Mouse (Mus musculus) stomach, embryonic 15.5 days (tissue): ENCODE measurements at regions not wholly inside any gene's neighbourhood (a gene's known extent, or its start where the extent isn't known, plus 50 kb on each side); places are given as distances from the start of the nearest gene placed in this dataset.

Experiments used
- ATAC-seq: fragments of 200-750 bp; cut with Nextera tagmentation; 2 replicates; pipeline ENCODE4 v1.8.0; 2017; ENCODE audit warnings: low read depth, moderate number of reproducible peaks, moderate TSS enrichment; ENCODE audit not compliant: insufficient read depth, low FRiP score
- H3K27ac ChIP-seq: fragments of 300-500 bp; sonication (generic); 2 replicates; pipeline ENCODE4 v1.5.1; 2015; ENCODE audit warnings: mild to moderate bottlenecking, inconsistent platforms
- H3K27me3 ChIP-seq: fragments of 300-500 bp; sonication (generic); replicated peaks from 2 replicates; pipeline ENCODE4 v1.6.1; 2015; ENCODE audit warnings: inconsistent platforms
- H3K36me3 ChIP-seq: fragments of 300-500 bp; sonication (generic); 2 replicates; pipeline ENCODE4 v1.6.1; 2015; ENCODE audit warnings: inconsistent platforms
- H3K4me1 ChIP-seq: fragments of 300-500 bp; sonication (generic); 2 replicates; pipeline ENCODE4 v1.6.1; 2015; ENCODE audit warnings: inconsistent platforms
- H3K4me2 ChIP-seq: fragments of 300-500 bp; sonication (generic); 2 replicates; pipeline ENCODE4 v1.6.1; 2015; ENCODE audit warnings: mild to moderate bottlenecking, inconsistent platforms
- H3K4me3 ChIP-seq: fragments of 300-500 bp; sonication (generic); replicated peaks from 2 replicates; pipeline ENCODE4 v1.5.1; 2015; ENCODE audit warnings: inconsistent platforms
- H3K9ac ChIP-seq: fragments of 300-500 bp; sonication (generic); 2 replicates; pipeline ENCODE4 v1.6.1; 2015; ENCODE audit warnings: inconsistent platforms
- H3K9me3 ChIP-seq: fragments of 300-500 bp; sonication (generic); 2 replicates; pipeline ENCODE4 v1.6.1; 2016; ENCODE audit warnings: inconsistent platforms
- whole genome bisulfite sequencing: fragments of 180-500 bp; shearing (Covaris S2); methylation state at CpG from one replicate; pipeline ENCODE4 v1.1.7; 2015; 5-methylcytosine and 5-hydroxymethylcytosine counted together

- no peaks in the 10 kb centered on the region for H3K9me3 ChIP-seq
- no peak overlapping the region for H3K4me3 ChIP-seq
- WGBS, result 83% methylated on average over 3 of the region's 3 CpGs
- no peak overlapping the region for H3K9ac ChIP-seq
- no peak overlapping the region for H3K27ac ChIP-seq
- H3K27me3 ChIP-seq, result no peaks in the 10 kb centered on the region
- no peak for ATAC-seq
- no peaks in the 10 kb centered on the region for H3K36me3 ChIP-seq
- H3K4me1 ChIP-seq, result no peaks in the 10 kb centered on the region
- no peak overlapping the region for H3K4me2 ChIP-seq
Observed at GRCm38 (mm10) chr1:147291119-147291518, 796.6 kb downstream of the Brinp3 start.

- Histone ChIP-seq H3K9ac (no peak overlapping the region), H3K4me3 (no peak overlapping the region), H3K27ac (no peak overlapping the region), H3K36me3 (no peaks in the 10 kb centered on the region), H3K27me3 (no peaks in the 10 kb centered on the region), H3K4me1 (no peaks in the 10 kb centered on the region), H3K9me3 (no peaks in the 10 kb centered on the region), H3K4me2 (no peak overlapping the region)
- 38% methylated on average over 1 of the region's 1 CpGs for WGBS
- no peak for ATAC-seq
Observed at GRCm38 (mm10) chr1:147309246-147309645, 814.7 kb downstream of the Brinp3 start.

GRCm38 (mm10) chr1:147343276-147343953 lies 848.9 kb downstream of the Brinp3 start:
- H3K4me2 ChIP-seq, result no peak overlapping the region
- H3K27ac ChIP-seq, result no peak overlapping the region
- H3K36me3 ChIP-seq, result no peaks in the 10 kb centered on the region
- H3K9me3 ChIP-seq, result no peaks in the 10 kb centered on the region
- no peaks in the 10 kb centered on the region for H3K27me3 ChIP-seq
- 90% methylated on average over 9 of the region's 9 CpGs for WGBS
- no peak overlapping the region for H3K4me3 ChIP-seq
- H3K4me1 ChIP-seq, result no peaks in the 10 kb centered on the region
- no peak overlapping the region for H3K9ac ChIP-seq
- ATAC-seq, result no peak

GRCm38 (mm10) chr1:147344027-147344426 lies 849.5 kb downstream of the Brinp3 start:
- no peaks in the 10 kb centered on the region for H3K27me3 ChIP-seq
- H3K4me1 ChIP-seq, result no peaks in the 10 kb centered on the region
- H3K4me3 ChIP-seq, result no peak overlapping the region
- H3K9ac ChIP-seq, result no peak overlapping the region
- no peak overlapping the region for H3K4me2 ChIP-seq
- H3K27ac ChIP-seq, result no peak overlapping the region
- no peaks in the 10 kb centered on the region for H3K9me3 ChIP-seq
- ATAC-seq, result no peak
- H3K36me3 ChIP-seq, result no peaks in the 10 kb centered on the region
- 84% methylated on average over 3 of the region's 3 CpGs for WGBS
